In genomic region chr15:82416797-82417789, GRCm38 (mm10) we compare ENCODE assay signal across 8 mouse cellular contexts. TPM values are rescaled to one million over a fixed set of nuclear protein-coding genes. Genes with fewer than 3 reads are reported as not detected.
DNase-seq lines count a peak whose midpoint lies in the region; ATAC-seq and TF ChIP-seq lines count a peak whose summit lies in the region.

No protein-coding gene starts in this region.

- no peak overlapping the region for H3K4me3 ChIP-seq in C2C12 (ENCODE audit: insufficient read depth, poor library complexity, severe bottlenecking)
- peak overlapping the region; percentile 11; the same call in 1 of the 2 replicates for H3K4me3 ChIP-seq in heart, embryonic 11.5 days (ENCODE audit: low read depth, low read length)
- H3K4me3 ChIP-seq in kidney, embryonic 16.5 days (ENCODE audit: low read length) = 0 out of 2 replicates have a peak overlapping the region, but pooled peaks have one; percentile 23

- no peak overlapping the region for H3K27ac ChIP-seq in heart, embryonic 11.5 days (ENCODE audit: low read depth, low read length)
- H3K27ac ChIP-seq in kidney, embryonic 16.5 days (ENCODE audit: low read length) = 0 out of 2 replicates have a peak overlapping the region, but pooled peaks have one; percentile 36

- H3K79me3 ChIP-seq in C2C12 (ENCODE audit: low read depth) = no peaks in the 10 kb centered on the region

- 29% methylated on average over 16 of the region's 16 CpGs for WGBS in heart, embryonic 11.5 days (ENCODE audit: insufficient replicate concordance)
- 28% methylated on average over 15 of the region's 16 CpGs for WGBS in kidney, embryonic 16.5 days

- H3ac ChIP-seq in C2C12 (ENCODE audit: control insufficient read depth, insufficient read length, low read depth) = no peak overlapping the region

- peak overlapping the region; percentile 10; the same call in 1 of the 2 replicates for H3K9ac ChIP-seq in heart, embryonic 11.5 days (ENCODE audit: low read depth, low read length)
- peak overlapping the region; percentile 49 for H3K9ac ChIP-seq in kidney, embryonic 16.5 days (replicated peaks; ENCODE audit: low read length)

- no peaks in the 10 kb centered on the region for H3K79me2 ChIP-seq in C2C12 (ENCODE audit: control insufficient read depth, insufficient read depth)

- H3K4me1 ChIP-seq in heart, embryonic 11.5 days (ENCODE audit: control insufficient read depth, insufficient read depth, low read length) = no peaks in the 10 kb centered on the region
- peaks cover 9% of the 10 kb centered on the region; the same call in 1 of the 2 replicates for H3K4me1 ChIP-seq in kidney, embryonic 16.5 days (ENCODE audit: insufficient read depth, low read length)

- ATAC-seq in erythroblast, adult 5-6 weeks (replicated peaks; ENCODE audit: low FRiP score, poor library complexity, severe bottlenecking) = peak; percentile 62; the same call in 1 of the 2 replicates
- peak; percentile 73; the same call in 1 of the 2 replicates for ATAC-seq in heart, embryonic 11.5 days (replicated peaks; ENCODE audit: insufficient number of reproducible peaks, low FRiP score, low TSS enrichment)
- ATAC-seq in kidney, embryonic 16.5 days (ENCODE audit: low FRiP score, low TSS enrichment) = peak; percentile 96
- ATAC-seq in monocyte, adult 5-6 weeks (replicated peaks; ENCODE audit: insufficient number of reproducible peaks, low FRiP score, low TSS enrichment, poor library complexity, severe bottlenecking) = peak; percentile 94

- DNase-seq in brain, adult 2 months (ENCODE audit: low read depth, low spot score) = peak; percentile 93
- DNase-seq in liver = peak; percentile 71
- DNase-seq in spleen, postnatal 36 days (ENCODE audit: low spot score in 2 of 2) = peak; percentile 61 to 68

- no peaks in the 10 kb centered on the region for H3K27me3 ChIP-seq in C2C12 (ENCODE audit: control insufficient read depth, insufficient read depth, insufficient read length)
- H3K27me3 ChIP-seq in heart, embryonic 11.5 days (ENCODE audit: control insufficient read depth, insufficient read depth, low read length) = no peaks in the 10 kb centered on the region
- no peaks in the 10 kb centered on the region for H3K27me3 ChIP-seq in kidney, embryonic 16.5 days (ENCODE audit: insufficient read depth, low read length)

- H3K36me3 ChIP-seq in C2C12 (ENCODE audit: control insufficient read depth, insufficient read depth) = no peaks in the 10 kb centered on the region
- no peaks in the 10 kb centered on the region for H3K36me3 ChIP-seq in heart, embryonic 11.5 days (ENCODE audit: control insufficient read depth, insufficient read depth, low read length)
- H3K36me3 ChIP-seq in kidney, embryonic 16.5 days (ENCODE audit: insufficient read depth, low read length) = no peaks in the 10 kb centered on the region

- H3K4me2 ChIP-seq in heart, embryonic 11.5 days = peak overlapping the region; percentile 38
- H3K4me2 ChIP-seq in kidney, embryonic 16.5 days (replicated peaks; ENCODE audit: low read depth, low read length) = peak overlapping the region; percentile 46

- no peaks in the 10 kb centered on the region for H3K9me3 ChIP-seq in heart, embryonic 11.5 days (replicated peaks; ENCODE audit: control insufficient read depth, low read length)
- H3K9me3 ChIP-seq in kidney, embryonic 16.5 days (ENCODE audit: low read length) = no peaks in the 10 kb centered on the region

- TF ChIP-seq CTCF in C2C12 (IDR thresholded peaks at IDR 0.05; ENCODE audit: control insufficient read depth, insufficient read depth, insufficient read length) = peak; percentile 97

TF ChIP-seq in C2C12, 6 proteins besides CTCF, POLR2A, EP300 and RAD21:
- TF ChIP-seq FOSL1 (IDR thresholded peaks at IDR 0.05; ENCODE audit: insufficient read depth, low read length, poor library complexity, severe bottlenecking) = no peak
- no peak for TF ChIP-seq USF1 (IDR thresholded peaks at IDR 0.05; ENCODE audit: low read depth)
- TF ChIP-seq CEBPB (IDR thresholded peaks at IDR 0.05; ENCODE audit: low read depth) = no peak
- no peak for TF ChIP-seq MYOG (IDR thresholded peaks at IDR 0.05; ENCODE audit: control insufficient read depth, extremely low read depth, insufficient read length)
- no peak for TF ChIP-seq MAX (IDR thresholded peaks at IDR 0.05)
- TF ChIP-seq MYOD1 (IDR thresholded peaks at IDR 0.05; ENCODE audit: control insufficient read depth, insufficient read length, low read depth) = no peak
TF ChIP-seq in C2C12: peak in this region for 0.

RNA-seq across cellular contexts. Expression of gene Cyp2d10, which starts 10.1 kb away (rescaled TPM):
- not detected for polyA plus RNA-seq in C2C12 (2012; fragmentation: generic; extraction: Trizol)
- total RNA-seq in erythroblast, adult 5-6 weeks (2015; ENCODE audit: low replicate concordance) = not detected in 2 replicates
- not detected in 2 replicates for total RNA-seq in erythroblast, adult 5-6 weeks (2017; ENCODE audit: low replicate concordance)
- 0.40 TPM in 1 of 2 replicates, not detected in the other for polyA plus RNA-seq in heart, embryonic 11.5 days (2014; fragmentation: Nextera tagmentation; extraction: Ambion mirVana)
- polyA plus RNA-seq in kidney, embryonic 16.5 days (2015; fragmentation: Nextera tagmentation; extraction: Ambion mirVana) = 0.26 TPM in 1 of 2 replicates, not detected in the other
- total RNA-seq in monocyte, adult 5-6 weeks (2017) = not detected in 3 replicates

RNA-seq across cellular contexts. Expression of gene Cyp2d9, which starts 16.1 kb away (rescaled TPM):
- polyA plus RNA-seq in C2C12 (2012; fragmentation: generic; extraction: Trizol) = not detected
- not detected in 2 replicates for total RNA-seq in erythroblast, adult 5-6 weeks (2015; ENCODE audit: low replicate concordance)
- total RNA-seq in erythroblast, adult 5-6 weeks (2017; ENCODE audit: low replicate concordance) = not detected in 2 replicates
- polyA plus RNA-seq in heart, embryonic 11.5 days (2014; fragmentation: Nextera tagmentation; extraction: Ambion mirVana) = not detected in 2 replicates
- polyA plus RNA-seq in kidney, embryonic 16.5 days (2015; fragmentation: Nextera tagmentation; extraction: Ambion mirVana) = 0.11 TPM in 1 of 2 replicates, not detected in the other
- total RNA-seq in monocyte, adult 5-6 weeks (2017) = not detected in 3 replicates

RNA-seq across cellular contexts. Expression of gene Cyp2d11, which starts 23.3 kb away (rescaled TPM):
- not detected for polyA plus RNA-seq in C2C12 (2012; fragmentation: generic; extraction: Trizol)
- not detected in 2 replicates for total RNA-seq in erythroblast, adult 5-6 weeks (2015; ENCODE audit: low replicate concordance)
- not detected in 2 replicates for total RNA-seq in erythroblast, adult 5-6 weeks (2017; ENCODE audit: low replicate concordance)
- not detected in 2 replicates for polyA plus RNA-seq in heart, embryonic 11.5 days (2014; fragmentation: Nextera tagmentation; extraction: Ambion mirVana)
- polyA plus RNA-seq in kidney, embryonic 16.5 days (2015; fragmentation: Nextera tagmentation; extraction: Ambion mirVana) = not detected in 2 replicates
- not detected in 3 replicates for total RNA-seq in monocyte, adult 5-6 weeks (2017)

RNA-seq across cellular contexts. Expression of gene Cyp2d22, which starts 37.0 kb away (rescaled TPM):
- polyA plus RNA-seq in C2C12 (2012; fragmentation: generic; extraction: Trizol) = 0.06 TPM
- total RNA-seq in erythroblast, adult 5-6 weeks (2015; ENCODE audit: low replicate concordance) = not detected in 2 replicates
- total RNA-seq in erythroblast, adult 5-6 weeks (2017; ENCODE audit: low replicate concordance) = 0.26 TPM in 1 of 2 replicates, not detected in the other
- 4.1 and 4.4 TPM in 2 replicates for polyA plus RNA-seq in heart, embryonic 11.5 days (2014; fragmentation: Nextera tagmentation; extraction: Ambion mirVana)
- 18.2 and 21.1 TPM in 2 replicates for polyA plus RNA-seq in kidney, embryonic 16.5 days (2015; fragmentation: Nextera tagmentation; extraction: Ambion mirVana)
- total RNA-seq in monocyte, adult 5-6 weeks (2017) = 0.57 to 2.1 TPM in 2 of 3 replicates, not detected in the other
